Mouse (Mus musculus): ENCODE measurements around the gene Cinp. TPM values are rescaled to one million over a fixed set of nuclear protein-coding genes. Genes with fewer than 3 reads are reported as not detected.

Cinp gene
- polyA plus RNA-seq, 1 experiment from 2014 or later: 33.0 TPM

DNA sequence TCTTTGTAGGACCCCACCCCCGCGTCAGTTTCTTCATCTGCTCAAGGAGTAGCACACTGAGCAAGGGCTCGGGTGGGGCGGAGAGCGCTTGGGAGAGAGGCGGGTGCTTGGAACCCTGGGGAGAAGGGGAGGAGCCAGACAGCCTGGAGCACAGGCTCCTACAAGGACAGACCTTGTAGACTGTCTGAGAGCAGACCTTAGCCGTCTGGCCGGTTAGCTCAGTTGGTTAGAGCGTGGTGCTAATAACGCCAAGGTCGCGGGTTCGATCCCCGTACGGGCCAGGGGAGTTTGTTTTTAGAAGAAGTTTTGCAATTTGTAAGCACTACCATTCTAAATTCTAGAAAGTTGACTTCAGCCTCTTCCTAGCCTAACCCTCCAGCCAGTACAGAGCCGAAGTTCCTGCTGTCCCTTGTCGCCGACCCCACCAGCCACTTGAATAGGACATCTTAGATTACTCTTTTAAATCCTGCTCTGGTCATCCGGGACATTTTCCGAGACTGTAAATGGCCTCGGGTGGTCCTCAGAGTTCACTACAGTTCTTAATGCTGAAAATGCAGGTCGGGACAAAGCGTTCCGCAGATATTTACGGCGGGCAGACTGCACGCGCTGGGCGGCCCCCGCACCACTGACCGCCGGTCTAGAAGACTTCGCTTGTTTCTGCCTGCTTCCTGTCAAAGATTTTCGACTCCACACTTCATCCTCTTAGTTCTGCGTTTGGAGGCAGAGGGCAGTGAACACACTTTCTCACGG, 43.6 kb downstream of the Cinp start:
- in situ Hi-C loops (cut with MboI; ENCODE audit: low pct_unique_long_range_greater_than_20kb): loop anchor here (10.0 kb wide), 3 partner anchors 111 to 401 kb away; partner anchors contain the start of genes 1700001K19Rik, Ppp2r5c and Wdr20
- ATAC-seq (peak; percentile 72), DNase-seq (ENCODE audit: low read depth, low spot score) (peak; percentile 90)
- H3K27me3 ChIP-seq: no peaks in the 10 kb centered on the region
- no peak for TF ChIP-seq CTCF (IDR thresholded peaks at IDR 0.05)
- ChIA-PET CTCF (no interaction called here), POLR2A (interaction anchor here (1.2 kb wide), 1 partner anchor 36 kb away, joined by 3 read pairs; no protein-coding TSS in a partner anchor)

DNA sequence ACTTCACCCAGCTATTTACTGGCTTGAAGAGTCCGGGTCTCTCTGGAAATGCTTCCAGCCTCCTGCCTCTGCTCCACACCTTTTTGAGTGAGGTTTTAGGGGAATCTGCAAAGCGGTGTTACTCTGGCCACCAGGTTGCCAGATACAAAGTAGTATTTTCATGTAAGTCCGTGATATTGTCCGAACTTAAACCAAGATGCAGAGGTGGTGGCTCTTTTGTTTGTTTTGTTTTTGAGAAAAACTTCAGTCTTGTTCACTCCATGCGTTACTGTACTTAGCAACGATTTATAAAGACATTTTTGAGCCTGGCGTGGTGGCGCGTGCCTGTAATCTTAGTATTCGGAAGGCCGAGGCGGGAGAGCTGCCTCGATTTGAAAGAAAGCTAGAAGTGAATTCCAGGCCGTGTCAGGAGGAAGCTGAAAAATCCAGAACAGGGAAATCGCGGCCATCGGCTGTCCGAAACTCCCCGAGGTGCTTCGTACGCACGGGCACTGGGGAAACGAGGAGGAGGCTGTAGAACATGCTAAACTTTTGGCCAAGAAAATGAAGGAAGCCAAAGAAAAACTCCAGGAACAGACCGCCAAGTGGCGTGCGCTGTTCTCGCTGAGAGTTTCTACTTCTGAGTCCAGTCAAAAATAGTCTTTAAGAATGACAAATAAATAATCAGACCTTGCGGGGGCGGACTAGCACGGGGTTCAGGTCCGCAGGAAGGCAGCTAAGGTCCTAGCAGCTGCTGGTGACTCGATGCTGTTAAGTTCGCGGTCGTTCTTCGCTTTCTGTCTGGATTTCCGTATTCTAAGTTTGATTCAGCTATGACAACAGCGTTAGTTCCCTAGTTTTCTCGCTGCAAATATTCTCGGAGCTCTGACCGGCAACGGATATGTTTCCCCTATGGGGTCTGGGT, 44.5 kb downstream of the Cinp start:
- CTCF ChIA-PET: interaction anchor here (1.0 kb wide), 1 partner anchor 142 kb away, joined by 4 read pairs; the partner anchor contains the start of gene Hsp90aa1
- in situ Hi-C loops (cut with MboI; ENCODE audit: low pct_unique_long_range_greater_than_20kb): loop anchor here (5.0 to 10.0 kb wide), 5 partner anchors 110 to 427 kb away; partner anchors contain the start of genes 1700001K19Rik, Ppp2r5c and Wdr20
- POLR2A ChIA-PET: interaction anchor here (0.6 to 1.2 kb wide), 2 partner anchors 35 to 108 kb away, joined by 3 to 5 read pairs; no protein-coding TSS in a partner anchor
- no peaks in the 10 kb centered on the region for H3K27me3 ChIP-seq
- DNase-seq (ENCODE audit: low read depth, low spot score) (no peak), ATAC-seq (peak; percentile 9)
- no peak for TF ChIP-seq CTCF (IDR thresholded peaks at IDR 0.05)

DNA sequence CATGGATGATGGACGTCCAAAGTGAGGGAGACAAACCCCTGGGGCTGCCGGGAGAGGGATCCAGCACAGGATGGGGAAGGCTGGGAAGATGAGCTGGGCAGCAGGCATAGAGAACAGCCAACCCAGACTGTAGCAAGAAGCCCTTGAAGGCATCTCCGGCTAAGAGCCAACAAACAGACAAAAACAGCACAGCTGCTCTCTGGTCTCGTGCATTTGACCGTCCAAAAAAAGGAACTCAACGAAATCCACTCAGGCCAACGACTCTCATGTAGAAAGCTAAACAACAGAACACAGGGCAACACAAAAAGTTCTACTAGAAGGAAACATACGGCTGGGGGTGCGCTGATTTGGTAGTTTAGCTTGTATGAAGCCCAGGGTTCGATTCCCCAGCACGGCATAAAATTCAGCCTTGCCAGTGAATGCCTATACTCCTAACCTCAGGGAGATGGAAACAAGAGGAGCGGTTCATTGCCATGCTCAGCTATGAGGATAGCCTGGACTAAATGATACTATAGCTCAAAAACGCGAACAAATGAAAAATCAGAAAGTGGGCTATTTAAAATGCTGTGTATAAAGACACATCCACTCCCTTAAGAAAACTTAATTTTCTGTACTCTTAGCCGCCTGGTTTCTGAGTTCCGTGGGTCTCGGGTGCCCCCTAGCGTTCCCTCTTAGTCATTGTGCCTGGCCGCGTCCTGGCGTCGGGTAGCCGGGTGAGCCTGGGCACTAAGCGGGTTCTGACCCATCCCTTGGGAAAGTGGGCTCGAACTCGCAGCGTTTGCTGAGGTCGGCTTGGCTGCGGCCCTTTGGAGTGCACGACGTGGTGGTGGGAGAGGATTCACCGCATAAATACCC, 45.5 kb downstream of the Cinp start:
- H3K27me3 ChIP-seq: no peaks in the 10 kb centered on the region
- TF ChIP-seq CTCF (IDR thresholded peaks at IDR 0.05): no peak
- DNase-seq (ENCODE audit: low read depth, low spot score) (no peak), ATAC-seq (peak; percentile 22)
- POLR2A ChIA-PET: no interaction called here
- CTCF ChIA-PET: interaction anchor here (0.6 to 1.9 kb wide), 10 partner anchors 10 to 389 kb away, joined by 3 to 6 read pairs (median 4); partner anchors contain the start of genes Hsp90aa1 and Wdr20
- in situ Hi-C loops (cut with MboI; ENCODE audit: low pct_unique_long_range_greater_than_20kb): loop anchor here (5.0 to 10.0 kb wide), 5 partner anchors 109 to 426 kb away; partner anchors contain the start of genes 1700001K19Rik, Ppp2r5c and Wdr20

GRCm38 (mm10) chr12:110841731-110842493, 47.0 kb downstream of the Cinp start:
- no peaks in the 10 kb centered on the region for H3K27me3 ChIP-seq
- POLR2A ChIA-PET: no interaction called here
- CTCF ChIA-PET: interaction anchor here (1.3 to 1.9 kb wide), 3 partner anchors 104 to 245 kb away, joined by 3 to 6 read pairs (median 4); partner anchors contain the start of genes Hsp90aa1 and Wdr20
- no peak for DNase-seq (ENCODE audit: low read depth, low spot score)
- in situ Hi-C loops (cut with MboI; ENCODE audit: low pct_unique_long_range_greater_than_20kb): loop anchor here (5.0 to 10.0 kb wide), 5 partner anchors 107 to 425 kb away; partner anchors contain the start of genes 1700001K19Rik, Ppp2r5c and Wdr20
- no peak for ATAC-seq
- no peak for TF ChIP-seq CTCF (IDR thresholded peaks at IDR 0.05)

DNA sequence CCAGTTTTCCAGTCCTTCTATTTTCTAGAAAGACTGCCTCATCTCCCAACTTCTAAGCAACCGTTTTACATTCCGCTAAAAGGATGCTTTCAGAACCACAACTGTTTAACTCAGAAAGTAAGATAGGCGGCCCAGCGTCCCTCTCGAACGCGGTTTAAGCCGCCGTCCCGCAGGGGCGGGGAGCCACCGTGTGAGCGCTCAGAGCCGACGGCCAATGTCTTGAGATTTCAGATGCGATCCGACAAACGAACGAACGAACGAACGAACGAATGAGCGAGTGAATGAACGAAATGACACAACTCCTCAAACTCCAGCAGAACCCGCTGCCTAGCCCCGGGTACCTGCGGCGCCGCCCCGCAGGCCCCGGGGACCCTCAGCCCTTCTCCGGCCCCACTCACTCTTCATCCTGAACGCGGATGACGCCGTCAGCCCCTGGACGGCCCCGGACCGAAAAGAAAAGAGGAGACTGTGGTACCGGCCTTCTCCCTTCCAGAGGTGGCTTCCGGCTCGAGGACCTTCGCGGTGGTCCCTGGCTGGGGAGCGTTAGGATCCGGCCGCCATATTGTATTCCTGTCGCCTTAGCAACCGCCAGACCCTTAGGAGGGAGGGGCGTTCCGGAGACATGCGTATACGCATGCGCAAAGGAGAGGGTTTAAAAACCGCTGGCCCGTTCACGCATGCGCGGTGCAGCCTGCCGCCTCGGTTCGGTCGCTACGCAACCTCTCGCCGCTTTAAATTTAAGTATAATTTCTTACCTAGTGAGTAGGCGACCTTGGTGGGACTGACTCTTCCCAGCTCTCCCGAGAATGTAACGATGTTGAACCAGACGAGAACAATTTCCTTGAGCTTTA, 48.4 kb downstream of the Cinp start, which contains the start of gene Mok:
Gene Mok (minus strand): TSS at position 592 of the 851 bp plus-strand sequence.
- ChIA-PET CTCF (interaction anchor here (1.3 kb wide), 1 partner anchor 103 kb away, joined by 3 read pairs; the partner anchor contains the start of gene Wdr20), POLR2A (no interaction called here)
- no peaks in the 10 kb centered on the region for H3K27me3 ChIP-seq
- no peak for TF ChIP-seq CTCF (IDR thresholded peaks at IDR 0.05)
- in situ Hi-C loops (cut with MboI; ENCODE audit: low pct_unique_long_range_greater_than_20kb): loop anchor here (5.0 to 10.0 kb wide), 5 partner anchors 106 to 423 kb away; partner anchors contain the start of genes 1700001K19Rik, Ppp2r5c and Wdr20
- peak; percentile 24 for ATAC-seq
- DNase-seq (ENCODE audit: low read depth, low spot score): peak; percentile 62

- POLR2A ChIA-PET: interaction anchor here (0.6 to 0.7 kb wide), 5 partner anchors 29 to 372 kb away, joined by 3 to 7 read pairs (median 4); no protein-coding TSS in a partner anchor
- CTCF ChIA-PET: interaction anchor here (1.3 kb wide), 1 partner anchor 41 kb away, joined by 4 read pairs; no protein-coding TSS in a partner anchor
- DNase-seq (ENCODE audit: low read depth, low spot score) (no peak), ATAC-seq (no peak)
- no peak for TF ChIP-seq CTCF (IDR thresholded peaks at IDR 0.05)
- H3K27me3 ChIP-seq: no peaks in the 10 kb centered on the region
- in situ Hi-C loops (cut with MboI; ENCODE audit: low pct_unique_long_range_greater_than_20kb): no loop called here
Observed at GRCm38 (mm10) chr12:110837850-110838249, 51.1 kb downstream of the Cinp start.

- POLR2A ChIA-PET: no interaction called here
- no peak for TF ChIP-seq CTCF (IDR thresholded peaks at IDR 0.05)
- ATAC-seq: peak; percentile 22
Observed at GRCm38 (mm10) chr12:110837192-110837841, 51.6 kb downstream of the Cinp start.

DNA sequence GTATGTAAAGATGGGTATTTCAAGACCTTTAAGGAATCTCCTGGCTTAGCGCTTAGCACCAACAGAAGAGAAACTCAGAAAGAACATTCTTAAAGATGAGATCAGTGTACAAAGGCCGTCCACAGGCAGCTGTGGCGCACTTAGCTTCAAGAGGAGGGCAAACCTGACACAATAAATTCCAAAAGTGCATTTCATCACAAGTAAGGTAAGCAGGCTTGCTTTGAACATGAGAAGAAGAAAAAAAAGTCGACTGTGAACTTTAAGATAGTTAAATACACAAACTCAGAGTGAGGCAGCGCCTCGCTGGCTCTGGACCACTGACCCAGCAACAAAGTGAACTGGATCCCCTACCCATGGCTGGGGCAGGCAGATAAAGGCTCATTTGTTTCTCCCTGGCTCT, 52.2 kb downstream of the Cinp start:
- CTCF ChIA-PET: no interaction called here
- in situ Hi-C loops (cut with MboI; ENCODE audit: low pct_unique_long_range_greater_than_20kb): no loop called here
- POLR2A ChIA-PET: no interaction called here
- ATAC-seq (no peak), DNase-seq (ENCODE audit: low read depth, low spot score) (no peak)
- TF ChIP-seq CTCF (IDR thresholded peaks at IDR 0.05): no peak
- no peaks in the 10 kb centered on the region for H3K27me3 ChIP-seq

More at GRCm38 (mm10) chr12:110837192-110837841, 51.6 kb downstream of the Cinp start:
- in situ Hi-C loops (cut with MboI; ENCODE audit: low pct_unique_long_range_greater_than_20kb): no loop called here
- DNase-seq (ENCODE audit: low read depth, low spot score): no peak
- CTCF ChIA-PET: no interaction called here
- H3K27me3 ChIP-seq: no peaks in the 10 kb centered on the region

Data from Patski (cell line).